16 mouse cellular contexts compared by ENCODE assay signal in genomic region chr11:9536811-9537210, GRCm38 (mm10).
"Had no signal": no experiment of that assay in that cellular context is flagged by ENCODE, and none has a peak within 500 bp of the region (broad histone marks: within the 10 kb centered on the region; RNA-seq: fewer than 3 reads in every experiment).

No protein-coding gene starts in this region.

- H3K4me1 ChIP-seq: lung, embryonic 15.5 days; midbrain, embryonic 13.5 days; midbrain, embryonic 15.5 days; neural tube, embryonic 12.5 days; stomach, embryonic 15.5 days had no signal

- H3K4me3 ChIP-seq: lung, embryonic 15.5 days; megakaryocyte, embryonic 14.5 days; midbrain, embryonic 13.5 days; midbrain, embryonic 15.5 days; neural tube, embryonic 12.5 days; stomach, embryonic 15.5 days had no signal

- H3K36me3 ChIP-seq: lung, embryonic 15.5 days; midbrain, embryonic 13.5 days; midbrain, embryonic 15.5 days; neural tube, embryonic 12.5 days; stomach, embryonic 15.5 days had no signal

- H3K27me3 ChIP-seq: lung, embryonic 15.5 days; megakaryocyte, embryonic 14.5 days; midbrain, embryonic 13.5 days; midbrain, embryonic 15.5 days; neural tube, embryonic 12.5 days; stomach, embryonic 15.5 days had no signal

- H3K4me2 ChIP-seq: lung, embryonic 15.5 days; midbrain, embryonic 11.5 days; midbrain, embryonic 13.5 days; midbrain, embryonic 15.5 days; neural tube, embryonic 12.5 days; stomach, embryonic 15.5 days had no signal

- ATAC-seq: lung, postnatal 0 days; midbrain, embryonic 13.5 days; midbrain, embryonic 15.5 days had no signal

- H3K9me3 ChIP-seq: lung, embryonic 15.5 days; megakaryocyte, embryonic 14.5 days; midbrain, embryonic 13.5 days; midbrain, embryonic 15.5 days; neural tube, embryonic 12.5 days; stomach, embryonic 15.5 days had no signal

- H3K9ac ChIP-seq: lung, embryonic 15.5 days; midbrain, embryonic 13.5 days; midbrain, embryonic 15.5 days; neural tube, embryonic 12.5 days; stomach, embryonic 15.5 days had no signal

- H3K27ac ChIP-seq: lung, embryonic 15.5 days; macrophage; midbrain, embryonic 13.5 days; midbrain, embryonic 15.5 days; neural tube, embryonic 12.5 days; stomach, embryonic 15.5 days; stomach, postnatal 0 days had no signal

- DNase-seq: lung, adult 2 months; lung, postnatal 14 days; lung, postnatal 36 days; right cerebral cortex, postnatal 14 days; thymus, postnatal 14 days; thymus, postnatal 36 days had no signal
